Mouse (Mus musculus) spleen, embryonic (tissue): ENCODE results near the gene Vwc2.

Source experiments
- CTCF ChIA-PET: fragments of 350-600 bp; sonication (Branson Sonifier 250); formaldehyde crosslinking; loops from one replicate; lab custom pipeline; 2022; lab: Charles Lee

The Vwc2 gene

GRCm38 (mm10) chr11:11113576-11114233, at the start of gene Vwc2:
Gene Vwc2 (plus strand): TSS chr11:11114223.
- CTCF ChIA-PET: no interaction called here

- CTCF ChIA-PET: no interaction called here
Observed at GRCm38 (mm10) chr11:11088162-11088756, 25.8 kb upstream of the Vwc2 start.

- CTCF ChIA-PET: no interaction called here
Observed at GRCm38 (mm10) chr11:11097606-11098005, 16.4 kb upstream of the Vwc2 start.

GRCm38 (mm10) chr11:11098282-11098681, 15.7 kb upstream of the Vwc2 start:
- CTCF ChIA-PET: no interaction called here

GRCm38 (mm10) chr11:11099011-11099410, 15.0 kb upstream of the Vwc2 start:
- CTCF ChIA-PET: no interaction called here

GRCm38 (mm10) chr11:11102182-11102581, 11.8 kb upstream of the Vwc2 start:
- CTCF ChIA-PET: no interaction called here

GRCm38 (mm10) chr11:11102620-11103019, 11.4 kb upstream of the Vwc2 start:
- CTCF ChIA-PET: no interaction called here

GRCm38 (mm10) chr11:11108922-11109321, 5.1 kb upstream of the Vwc2 start:
- CTCF ChIA-PET: no interaction called here

- CTCF ChIA-PET: no interaction called here
Observed at GRCm38 (mm10) chr11:11114234-11115030, 409 bp downstream of the Vwc2 start.

- CTCF ChIA-PET: no interaction called here
Observed at GRCm38 (mm10) chr11:11115031-11115647, 1.1 kb downstream of the Vwc2 start.

- CTCF ChIA-PET: no interaction called here
Observed at GRCm38 (mm10) chr11:11115648-11116590, 1.9 kb downstream of the Vwc2 start.

GRCm38 (mm10) chr11:11116736-11117135, 2.7 kb downstream of the Vwc2 start:
- CTCF ChIA-PET: no interaction called here

GRCm38 (mm10) chr11:11122866-11123265, 8.8 kb downstream of the Vwc2 start:
- CTCF ChIA-PET: no interaction called here

GRCm38 (mm10) chr11:11131414-11132077, 17.5 kb downstream of the Vwc2 start:
- CTCF ChIA-PET: no interaction called here

GRCm38 (mm10) chr11:11140622-11141021, 26.6 kb downstream of the Vwc2 start:
- CTCF ChIA-PET: no interaction called here

GRCm38 (mm10) chr11:11152681-11153080, 38.7 kb downstream of the Vwc2 start:
- CTCF ChIA-PET: no interaction called here

GRCm38 (mm10) chr11:11171396-11171795, 57.4 kb downstream of the Vwc2 start:
- CTCF ChIA-PET: no interaction called here

- CTCF ChIA-PET: no interaction called here
Observed at GRCm38 (mm10) chr11:11175259-11175658, 61.2 kb downstream of the Vwc2 start.

- CTCF ChIA-PET: no interaction called here
Observed at GRCm38 (mm10) chr11:11182705-11183104, 68.7 kb downstream of the Vwc2 start.

- CTCF ChIA-PET: no interaction called here
Observed at GRCm38 (mm10) chr11:11223162-11223561, 109.1 kb downstream of the Vwc2 start.

- CTCF ChIA-PET: no interaction called here
Observed at GRCm38 (mm10) chr11:11239346-11239745, 125.3 kb downstream of the Vwc2 start.
